Mouse (Mus musculus): ENCODE data around the gene Slc3a2.
"Not testable (repeated sequence)": the region's sequence is repeated elsewhere in the genome, so short reads cannot be mapped to it uniquely, and the experiment has no call there.

Gene Slc3a2

GRCm38 (mm10) chr19:8728335-8729099, 5.3 kb upstream of the Slc3a2 start:
- in situ Hi-C loops (cut with MboI; ENCODE audit: low sequenced_read_pairs), result not testable (repeated sequence)

- in situ Hi-C loops (cut with MboI; ENCODE audit: low sequenced_read_pairs), result no loop called here
These were observed 4.4 kb upstream of the Slc3a2 start for GRCm38 (mm10) chr19:8727495-8728114.

GRCm38 (mm10) chr19:8726609-8727390, 3.6 kb upstream of the Slc3a2 start:
- in situ Hi-C loops (cut with MboI; ENCODE audit: low sequenced_read_pairs), result no loop called here

GRCm38 (mm10) chr19:8725081-8725613, 2.0 kb upstream of the Slc3a2 start:
- in situ Hi-C loops (cut with MboI; ENCODE audit: low sequenced_read_pairs), result no loop called here

GRCm38 (mm10) chr19:8724392-8724791, 1.2 kb upstream of the Slc3a2 start:
- in situ Hi-C loops (cut with MboI; ENCODE audit: low sequenced_read_pairs), result no loop called here

GRCm38 (mm10) chr19:8723574-8724346, 591 bp upstream of the Slc3a2 start:
- in situ Hi-C loops (cut with MboI; ENCODE audit: low sequenced_read_pairs), result no loop called here

- in situ Hi-C loops (cut with MboI; ENCODE audit: low sequenced_read_pairs), result no loop called here
These were observed 636 bp downstream of the Slc3a2 start for GRCm38 (mm10) chr19:8722559-8722906.

GRCm38 (mm10) chr19:8722021-8722420, 1.1 kb downstream of the Slc3a2 start:
- in situ Hi-C loops (cut with MboI; ENCODE audit: low sequenced_read_pairs), result no loop called here

GRCm38 (mm10) chr19:8721378-8721777, 1.8 kb downstream of the Slc3a2 start:
- in situ Hi-C loops (cut with MboI; ENCODE audit: low sequenced_read_pairs), result no loop called here

- in situ Hi-C loops (cut with MboI; ENCODE audit: low sequenced_read_pairs), result not testable (repeated sequence)
These were observed 4.1 kb downstream of the Slc3a2 start for GRCm38 (mm10) chr19:8719037-8719436.

- in situ Hi-C loops (cut with MboI; ENCODE audit: low sequenced_read_pairs), result no loop called here
These were observed 4.8 kb downstream of the Slc3a2 start for GRCm38 (mm10) chr19:8718357-8718756.

- in situ Hi-C loops (cut with MboI; ENCODE audit: low sequenced_read_pairs), result no loop called here
These were observed 6.2 kb downstream of the Slc3a2 start for GRCm38 (mm10) chr19:8716767-8717475.

- in situ Hi-C loops (cut with MboI; ENCODE audit: low sequenced_read_pairs), result no loop called here
These were observed 7.1 kb downstream of the Slc3a2 start for GRCm38 (mm10) chr19:8715868-8716766.

- in situ Hi-C loops (cut with MboI; ENCODE audit: low sequenced_read_pairs), result no loop called here
These were observed 8.3 kb downstream of the Slc3a2 start for GRCm38 (mm10) chr19:8714653-8715481.

- in situ Hi-C loops (cut with MboI; ENCODE audit: low sequenced_read_pairs), result no loop called here
These were observed 9.0 kb downstream of the Slc3a2 start for GRCm38 (mm10) chr19:8713997-8714652.

- in situ Hi-C loops (cut with MboI; ENCODE audit: low sequenced_read_pairs), result no loop called here
These were observed 9.7 kb downstream of the Slc3a2 start for GRCm38 (mm10) chr19:8713306-8713996.

- in situ Hi-C loops (cut with MboI; ENCODE audit: low sequenced_read_pairs), result no loop called here
These were observed 10.3 kb downstream of the Slc3a2 start for GRCm38 (mm10) chr19:8712870-8713305.

Measured in CH12F3 (cell line).